Mouse (Mus musculus) lung, embryonic 14.5 days (tissue): ENCODE measurements around the gene Ptprk. TPM values are rescaled to one million over a fixed set of nuclear protein-coding genes. Genes with fewer than 3 reads are reported as not detected.

ENCODE experiments used
- ATAC-seq: fragments of 200-750 bp; cut with Nextera tagmentation; 2 replicates; pipeline ENCODE4 v1.8.0; 2017; ENCODE audit warnings: mild to moderate bottlenecking, moderate TSS enrichment, moderate library complexity; ENCODE audit not compliant: insufficient read depth
- DNase-seq: peaks from one replicate; pipeline ENCODE4 v3.0.0-alpha.2; 2015
- H3K27ac ChIP-seq: fragments of 300-500 bp; sonication (generic); 2 replicates; pipeline ENCODE4 v1.5.1; 2014; ENCODE audit warnings: low read depth, mild to moderate bottlenecking, moderate library complexity
- H3K27me3 ChIP-seq: fragments of 300-500 bp; sonication (generic); 2 replicates; pipeline ENCODE4 v1.6.1; 2014; ENCODE audit warnings: low read length, control low read depth; ENCODE audit not compliant: insufficient read depth
- H3K36me3 ChIP-seq: fragments of 300-500 bp; sonication (generic); 2 replicates; pipeline ENCODE4 v1.6.1; 2014; ENCODE audit warnings: control low read depth; ENCODE audit not compliant: insufficient read depth
- H3K4me1 ChIP-seq: fragments of 300-500 bp; sonication (generic); 2 replicates; pipeline ENCODE4 v1.6.1; 2014; ENCODE audit warnings: antibody characterized with exemption, control low read depth; ENCODE audit not compliant: insufficient read depth
- H3K4me2 ChIP-seq: fragments of 300-500 bp; sonication (generic); 2 replicates; pipeline ENCODE4 v1.6.1; 2014; ENCODE audit warnings: mild to moderate bottlenecking
- H3K4me3 ChIP-seq: fragments of 300-500 bp; sonication (generic); 2 replicates; pipeline ENCODE4 v1.5.1; 2014; ENCODE audit warnings: low read depth, low read length
- H3K9ac ChIP-seq: fragments of 300-500 bp; sonication (generic); 2 replicates; pipeline ENCODE4 v1.6.1; 2014
- H3K9me3 ChIP-seq: fragments of 300-500 bp; sonication (generic); 2 replicates; pipeline ENCODE4 v1.6.1; 2016; ENCODE audit warnings: low read depth, low read length, control low read depth
- CTCF ChIP-seq: IDR thresholded peaks from 2 replicates; pipeline ENCODE4 v1.5.1; 2016; ENCODE audit warnings: antibody characterized with exemption, low read depth
- WGBS: fragments of 180-500 bp; shearing (Covaris S2); extraction: QIAGEN DNeasy Blood & Tissue Kit; methylation state at CpG from one replicate; pipeline ENCODE4 v1.1.7; 2014; 5-methylcytosine and 5-hydroxymethylcytosine counted together
- polyA plus RNA-seq: library from polyadenylated mRNA; unstranded; fragments of >200 nt; fragmentation: Nextera tagmentation; extraction: Ambion mirVana; gene quantifications from 2 replicates; pipeline ENCODE4 v1.2.1, GENCODE M21; 2014

The Ptprk gene
- polyA plus RNA-seq, 1 experiment from 2014 or later, result 50.9 TPM

- Histone ChIP-seq H3K4me3 (no peak overlapping the region), H3K4me2 (no peak overlapping the region), H3K4me1 (no peaks in the 10 kb centered on the region), H3K36me3 (peaks cover 15% of the 10 kb centered on the region; the same call in 1 of the 2 replicates), H3K9ac (no peak overlapping the region), H3K9me3 (no peaks in the 10 kb centered on the region), H3K27ac (no peak overlapping the region), H3K27me3 (no peaks in the 10 kb centered on the region)
- ATAC-seq (no peak), DNase-seq (no peak)
- TF ChIP-seq CTCF, result no peak
- WGBS, result 88% methylated on average over 4 of the region's 4 CpGs
Measured at GRCm38 (mm10) chr10:28588401-28588800, 513.8 kb downstream of the Ptprk start.

- H3K27me3 ChIP-seq, result no peaks in the 10 kb centered on the region
- no peak for ATAC-seq
- no peak overlapping the region for H3K9ac ChIP-seq
- no peak overlapping the region for H3K4me3 ChIP-seq
- H3K27ac ChIP-seq, result no peak overlapping the region
- no peak overlapping the region for H3K4me2 ChIP-seq
- H3K9me3 ChIP-seq, result no peaks in the 10 kb centered on the region
- H3K4me1 ChIP-seq, result no peaks in the 10 kb centered on the region
- peaks cover 15% of the 10 kb centered on the region; the same call in 1 of the 2 replicates for H3K36me3 ChIP-seq
- no peak for TF ChIP-seq CTCF
- DNase-seq, result no peak
- 61% methylated on average over 3 of the region's 3 CpGs for WGBS
Measured at GRCm38 (mm10) chr10:28590822-28591221, 516.2 kb downstream of the Ptprk start.

- WGBS, result 51% methylated on average over 3 of the region's 4 CpGs
- no peak for ATAC-seq
- Histone ChIP-seq H3K9ac (no peak overlapping the region), H3K4me1 (no peaks in the 10 kb centered on the region), H3K4me3 (no peak overlapping the region), H3K4me2 (no peak overlapping the region), H3K27ac (no peak overlapping the region), H3K36me3 (peaks cover 11% of the 10 kb centered on the region; the same call in 1 of the 2 replicates), H3K27me3 (no peaks in the 10 kb centered on the region), H3K9me3 (no peaks in the 10 kb centered on the region)
- TF ChIP-seq CTCF, result no peak
- peak; percentile 5 for DNase-seq
Measured at GRCm38 (mm10) chr10:28593566-28594292, 519.1 kb downstream of the Ptprk start.

DNA sequence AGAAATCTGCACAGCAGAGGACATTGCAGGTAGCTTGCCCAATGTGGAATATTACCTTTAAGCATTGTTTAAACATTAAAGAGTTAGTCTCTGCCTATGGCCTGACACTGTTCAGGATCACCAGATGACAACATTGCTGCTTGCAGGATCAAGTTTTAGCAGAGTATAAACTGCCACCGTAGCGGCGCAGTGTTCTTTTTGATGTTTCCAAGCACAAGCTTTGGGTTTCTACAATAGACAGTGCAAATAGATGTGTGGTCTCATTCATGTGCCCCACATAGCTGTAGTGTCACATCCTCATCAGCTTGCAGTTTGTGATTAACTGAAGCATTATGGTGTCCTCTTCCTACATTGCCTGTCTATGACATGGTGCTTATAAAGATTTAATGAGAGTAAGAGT is 522.3 kb downstream of the Ptprk start:
- H3K9me3 ChIP-seq, result no peaks in the 10 kb centered on the region
- H3K4me2 ChIP-seq, result no peak overlapping the region
- ATAC-seq (no peak), DNase-seq (no peak)
- no peak overlapping the region for H3K9ac ChIP-seq
- no peak for TF ChIP-seq CTCF
- H3K36me3 ChIP-seq, result peaks cover 9% of the 10 kb centered on the region; the same call in 1 of the 2 replicates
- H3K4me3 ChIP-seq, result no peak overlapping the region
- no peak overlapping the region for H3K27ac ChIP-seq
- 95% methylated on average over 3 of the region's 3 CpGs for WGBS
- H3K4me1 ChIP-seq, result no peaks in the 10 kb centered on the region
- H3K27me3 ChIP-seq, result no peaks in the 10 kb centered on the region

GRCm38 (mm10) chr10:28609136-28609535 is 534.5 kb downstream of the Ptprk start:
- DNase-seq, result peak; percentile 18
- TF ChIP-seq CTCF, result no peak
- H3K4me2 ChIP-seq, result no peak overlapping the region
- H3K9ac ChIP-seq, result no peak overlapping the region
- no peak for ATAC-seq
- H3K9me3 ChIP-seq, result no peaks in the 10 kb centered on the region
- H3K36me3 ChIP-seq, result no peaks in the 10 kb centered on the region
- H3K27me3 ChIP-seq, result no peaks in the 10 kb centered on the region
- H3K4me3 ChIP-seq, result no peak overlapping the region
- WGBS, result 80% methylated on average over 3 of the region's 3 CpGs
- no peaks in the 10 kb centered on the region for H3K4me1 ChIP-seq
- H3K27ac ChIP-seq, result no peak overlapping the region

DNA sequence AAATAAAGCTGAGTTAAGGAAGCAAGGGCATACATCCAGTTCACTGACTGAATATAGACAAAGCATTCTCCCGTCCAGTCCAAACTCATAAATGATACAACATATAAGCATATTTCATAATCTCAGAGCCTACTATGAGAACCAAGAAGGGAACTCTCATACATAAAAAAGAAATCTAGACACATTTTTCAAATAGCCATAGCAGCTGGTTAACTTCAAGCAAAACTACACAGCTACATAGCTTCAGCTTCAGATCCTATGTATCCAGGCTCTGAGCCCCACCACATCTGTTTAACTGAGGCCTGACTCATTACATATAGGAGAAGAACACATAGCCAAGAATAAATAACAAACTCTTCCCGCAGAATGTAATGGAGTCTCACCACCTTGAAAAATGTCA is 539.8 kb downstream of the Ptprk start:
- Histone ChIP-seq H3K27ac (no peak overlapping the region), H3K9me3 (no peaks in the 10 kb centered on the region), H3K4me1 (no peaks in the 10 kb centered on the region), H3K27me3 (no peaks in the 10 kb centered on the region), H3K36me3 (no peaks in the 10 kb centered on the region), H3K9ac (no peak overlapping the region), H3K4me2 (no peak overlapping the region), H3K4me3 (no peak overlapping the region)
- TF ChIP-seq CTCF, result no peak
- peak; percentile 3 for DNase-seq
- 64% methylated on average over 2 of the region's 2 CpGs for WGBS
- no peak for ATAC-seq

DNA sequence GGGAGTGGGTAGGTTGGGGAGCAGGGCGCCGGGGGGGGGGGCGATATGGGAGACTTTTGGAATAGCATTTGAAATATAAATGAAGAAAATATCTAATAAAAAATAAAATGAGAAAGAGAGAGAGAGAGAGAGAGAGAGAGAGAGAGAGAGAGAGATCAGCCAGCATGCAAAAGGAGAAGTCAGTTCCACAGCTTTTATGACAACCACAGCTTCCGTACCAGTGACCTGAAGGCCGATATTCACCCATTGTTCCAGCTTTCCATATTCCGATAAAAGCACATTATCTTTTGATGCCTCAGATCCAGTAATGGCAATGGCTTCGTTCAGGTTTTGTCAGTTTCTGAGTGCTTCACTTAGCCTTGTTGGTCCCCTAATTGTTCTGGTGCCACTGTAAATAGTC is 542.6 kb downstream of the Ptprk start:
- Histone ChIP-seq H3K9ac (no peak overlapping the region), H3K9me3 (no peaks in the 10 kb centered on the region), H3K27me3 (no peaks in the 10 kb centered on the region), H3K4me1 (no peaks in the 10 kb centered on the region), H3K4me3 (no peak overlapping the region), H3K27ac (no peak overlapping the region), H3K4me2 (no peak overlapping the region), H3K36me3 (no peaks in the 10 kb centered on the region)
- 92% methylated on average over 7 of the region's 7 CpGs for WGBS
- TF ChIP-seq CTCF, result no peak
- ATAC-seq (no peak), DNase-seq (no peak)
